Mouse (Mus musculus) kidney, postnatal 0 days (tissue): ENCODE results near the gene Gm20388. TPM values are rescaled to one million over a fixed set of nuclear protein-coding genes. Genes with fewer than 3 reads are reported as not detected.

Experiments used
- ATAC-seq: fragments of 200-750 bp; cut with Nextera tagmentation; replicated peaks from 2 replicates; pipeline ENCODE4 v1.8.0; 2017; ENCODE audit warnings: low read depth, moderate number of reproducible peaks, moderate TSS enrichment, moderate library complexity; ENCODE audit not compliant: low FRiP score
- DNase-seq: peaks from one replicate; pipeline ENCODE4 v3.0.0-alpha.2; 2016; ENCODE audit warnings: low spot score
- H3K27ac ChIP-seq: fragments of 300-500 bp; sonication (generic); 2 replicates; pipeline ENCODE4 v1.5.1; 2014; ENCODE audit warnings: mild to moderate bottlenecking
- H3K27me3 ChIP-seq: fragments of 300-500 bp; sonication (generic); 2 replicates; pipeline ENCODE4 v1.6.1; 2014; ENCODE audit warnings: low read length, mixed read lengths; ENCODE audit not compliant: insufficient read depth
- H3K36me3 ChIP-seq: fragments of 300-500 bp; sonication (generic); 2 replicates; pipeline ENCODE4 v1.6.1; 2014; ENCODE audit warnings: low read length, mixed read lengths; ENCODE audit not compliant: insufficient read depth
- H3K4me1 ChIP-seq: fragments of 300-500 bp; sonication (generic); replicated peaks from 2 replicates; pipeline ENCODE4 v1.6.1; 2014; ENCODE audit warnings: antibody characterized with exemption, low read length, mixed read lengths; ENCODE audit not compliant: insufficient read depth
- H3K4me2 ChIP-seq: fragments of 300-500 bp; sonication (generic); 2 replicates; pipeline ENCODE4 v1.6.1; 2014; ENCODE audit warnings: mild to moderate bottlenecking, low read length, moderate library complexity, mixed read lengths
- H3K4me3 ChIP-seq: fragments of 300-500 bp; sonication (generic); replicated peaks from 2 replicates; pipeline ENCODE4 v1.5.1; 2014; ENCODE audit warnings: low read depth, low read length
- H3K9ac ChIP-seq: fragments of 300-500 bp; sonication (generic); 2 replicates; pipeline ENCODE4 v1.6.1; 2014; ENCODE audit warnings: low read depth, low read length
- H3K9me3 ChIP-seq: fragments of 300-500 bp; sonication (generic); replicated peaks from 2 replicates; pipeline ENCODE4 v1.6.1; 2016; ENCODE audit warnings: low read length, inconsistent platforms, mixed read lengths
- CTCF ChIP-seq: IDR thresholded peaks from 2 replicates; pipeline ENCODE4 v1.5.1; 2016; ENCODE audit warnings: antibody characterized with exemption, low read depth, mild to moderate bottlenecking, moderate library complexity
- WGBS: fragments of 180-500 bp; shearing (Covaris S2); extraction: QIAGEN DNeasy Blood & Tissue Kit; methylation state at CpG from one replicate; pipeline ENCODE4 v1.1.7; 2014; 5-methylcytosine and 5-hydroxymethylcytosine counted together
- polyA plus RNA-seq: library from polyadenylated mRNA; unstranded; fragments of >200 nt; fragmentation: Nextera tagmentation; extraction: Ambion mirVana; gene quantifications from 2 replicates; pipeline ENCODE4 v1.2.1, GENCODE M21; 2015

Gm20388 gene
- polyA plus RNA-seq, 1 experiment from 2014 or later, result not detected

GRCm38 (mm10) chr8:123851590-123851989, 3940.9 kb downstream of the Gm20388 start:
- TF ChIP-seq CTCF, result no peak
- WGBS, result 33% methylated on average over 5 of the region's 5 CpGs
- Histone ChIP-seq H3K27ac (no peak overlapping the region), H3K36me3 (no peaks in the 10 kb centered on the region), H3K4me1 (no peaks in the 10 kb centered on the region), H3K27me3 (no peaks in the 10 kb centered on the region), H3K4me3 (no peak overlapping the region), H3K4me2 (no peak overlapping the region), H3K9me3 (no peaks in the 10 kb centered on the region), H3K9ac (no peak overlapping the region)
- DNase-seq (no peak), ATAC-seq (no peak)

- H3K27me3 ChIP-seq, result no peaks in the 10 kb centered on the region
- H3K27ac ChIP-seq, result no peak overlapping the region
- DNase-seq, result no peak
- WGBS, result 78% methylated on average over 1 of the region's 1 CpGs
- no peaks in the 10 kb centered on the region for H3K36me3 ChIP-seq
- no peak overlapping the region for H3K4me2 ChIP-seq
- no peak overlapping the region for H3K4me3 ChIP-seq
- no peaks in the 10 kb centered on the region for H3K9me3 ChIP-seq
- no peak for ATAC-seq
- TF ChIP-seq CTCF, result no peak
- H3K4me1 ChIP-seq, result no peaks in the 10 kb centered on the region
- no peak overlapping the region for H3K9ac ChIP-seq
These were observed 3943.6 kb downstream of the Gm20388 start for GRCm38 (mm10) chr8:123854252-123854651.

- Histone ChIP-seq H3K27me3 (no peaks in the 10 kb centered on the region), H3K9me3 (no peaks in the 10 kb centered on the region), H3K27ac (no peak overlapping the region), H3K4me2 (no peak overlapping the region), H3K4me3 (no peak overlapping the region), H3K9ac (no peak overlapping the region), H3K4me1 (no peaks in the 10 kb centered on the region), H3K36me3 (no peaks in the 10 kb centered on the region)
- DNase-seq, result no peak
- ATAC-seq, result no peak
- WGBS, result 85% methylated on average over 9 of the region's 9 CpGs
- TF ChIP-seq CTCF, result no peak
These were observed 3944.3 kb downstream of the Gm20388 start for GRCm38 (mm10) chr8:123854733-123855475.

GRCm38 (mm10) chr8:123857361-123857760, 3946.7 kb downstream of the Gm20388 start:
- Histone ChIP-seq H3K27ac (no peak overlapping the region), H3K27me3 (no peaks in the 10 kb centered on the region), H3K9me3 (no peaks in the 10 kb centered on the region), H3K4me1 (no peaks in the 10 kb centered on the region), H3K36me3 (no peaks in the 10 kb centered on the region), H3K4me2 (no peak overlapping the region), H3K4me3 (no peak overlapping the region), H3K9ac (no peak overlapping the region)
- DNase-seq (no peak), ATAC-seq (no peak)
- no peak for TF ChIP-seq CTCF
- 80% methylated on average over 3 of the region's 3 CpGs for WGBS

- DNase-seq, result peak; percentile 36
- 1% methylated on average over 17 of the region's 17 CpGs for WGBS
- Histone ChIP-seq H3K36me3 (no peaks in the 10 kb centered on the region), H3K27ac (no peak overlapping the region), H3K9me3 (no peaks in the 10 kb centered on the region), H3K27me3 (no peaks in the 10 kb centered on the region), H3K4me2 (peak overlapping the region; percentile 98), H3K4me1 (no peaks in the 10 kb centered on the region), H3K4me3 (peak overlapping the region; percentile 84), H3K9ac (peak overlapping the region; percentile 64)
- 0 out of 2 replicates have a peak, but pooled peaks have one; percentile 5 for ATAC-seq
- peak; percentile 10; the same call in 1 of the 2 replicates for TF ChIP-seq CTCF
These were observed 3947.9 kb downstream of the Gm20388 start for GRCm38 (mm10) chr8:123858574-123858940.

- peak; percentile 95 for ATAC-seq
- Histone ChIP-seq H3K4me3 (peak overlapping the region; percentile 84), H3K27me3 (no peaks in the 10 kb centered on the region), H3K4me2 (peak overlapping the region; percentile 98), H3K27ac (no peak overlapping the region), H3K36me3 (no peaks in the 10 kb centered on the region), H3K9ac (peak overlapping the region; percentile 64), H3K4me1 (no peaks in the 10 kb centered on the region), H3K9me3 (no peaks in the 10 kb centered on the region)
- DNase-seq, result peak; percentile 93
- under 1% methylated on average over 79 of the region's 79 CpGs for WGBS
- peak; percentile 44; the same call in 1 of the 2 replicates for TF ChIP-seq CTCF
These were observed 3948.5 kb downstream of the Gm20388 start for GRCm38 (mm10) chr8:123858941-123859647.
